ENCODE assay signal across 8 mouse cellular contexts in the genomic region with DNA sequence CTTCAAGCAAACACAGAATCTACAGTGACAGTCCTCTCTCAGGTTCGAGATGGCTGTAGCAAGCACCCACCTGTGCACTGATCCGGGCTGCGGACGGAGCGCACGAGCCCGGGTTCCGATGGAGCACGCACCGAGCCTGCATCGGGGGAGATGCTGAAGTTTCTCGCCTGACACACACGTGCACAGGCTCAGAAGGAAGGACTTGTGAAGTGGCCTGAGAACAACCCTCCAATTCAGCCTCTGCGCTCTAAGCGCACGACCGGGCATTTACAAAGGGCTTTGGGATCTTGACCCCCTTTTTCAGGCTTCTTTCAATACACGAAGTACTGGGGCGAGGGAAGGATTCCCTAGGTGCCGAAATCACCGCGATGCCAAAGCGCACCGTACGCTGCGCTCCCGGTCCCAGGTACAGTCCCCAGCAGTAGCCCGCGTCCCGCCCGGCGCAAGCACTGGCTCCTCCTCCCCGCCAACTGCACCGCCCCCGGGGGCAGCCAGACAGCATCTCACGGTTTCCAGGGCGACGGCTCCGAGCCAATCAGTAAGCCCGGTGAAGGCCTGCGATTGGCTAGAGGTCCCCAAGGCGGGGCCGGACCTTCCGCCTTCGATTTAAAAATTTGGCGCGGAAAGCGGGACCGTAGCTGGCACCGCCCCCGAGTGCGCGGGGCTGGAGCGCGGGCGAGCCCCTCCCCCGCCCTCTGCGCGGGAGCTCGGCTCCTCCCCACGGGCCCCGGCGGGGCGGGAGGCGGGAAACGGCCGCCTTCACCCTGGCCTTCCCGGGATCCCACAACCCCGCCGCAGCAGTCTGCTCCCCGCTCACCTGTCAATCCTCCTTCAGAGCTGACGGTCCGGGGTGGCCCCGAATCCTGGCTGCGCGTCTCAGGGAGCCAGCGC. TPM values are rescaled to one million over a fixed set of nuclear protein-coding genes. Genes with fewer than 3 reads are reported as not detected.
DNase-seq lines count a peak whose midpoint lies in the region; ATAC-seq and TF ChIP-seq lines count a peak whose summit lies in the region.

No protein-coding gene starts in this region.

- TF ChIP-seq CTCF in CH12.LX (conservative IDR thresholded peaks at IDR 0.05 in 1 of 2, IDR thresholded peaks at IDR 0.05 in 1 of 2; ENCODE audit: low read depth in 2 of 2, low read length in 2 of 2): no peak

- no peak for TF ChIP-seq RAD21 in CH12.LX (IDR thresholded peaks at IDR 0.05; ENCODE audit: low read depth, low read length)

- H3K4me1 ChIP-seq in CH12.LX (ENCODE audit: control insufficient read depth in 1 of 2, insufficient read depth in 2 of 2): peaks cover 4 to 13% of the 10 kb centered on the region in 2 experiments; a peak in 3 of 4 replicates
- peaks cover 2% of the 10 kb centered on the region for H3K4me1 ChIP-seq in forebrain, embryonic 11.5 days (replicated peaks; ENCODE audit: control insufficient read depth, insufficient read depth, low read length)
- peaks cover 21% of the 10 kb centered on the region for H3K4me1 ChIP-seq in heart, embryonic 16.5 days (ENCODE audit: control insufficient read depth, insufficient read depth, low read length)
- peaks cover 50% of the 10 kb centered on the region for H3K4me1 ChIP-seq in liver, embryonic 15.5 days (replicated peaks)
- H3K4me1 ChIP-seq in neural tube, embryonic 12.5 days: peaks cover 23% of the 10 kb centered on the region

- peak overlapping the region; percentile 29; the same call in 1 of the 2 replicates for H3K27ac ChIP-seq in CH12.LX (ENCODE audit: insufficient read depth, low read depth)
- peak overlapping the region; percentile 90 for H3K27ac ChIP-seq in forebrain, embryonic 11.5 days (ENCODE audit: low read depth, low read length)
- H3K27ac ChIP-seq in heart, embryonic 16.5 days (ENCODE audit: low read length): peak overlapping the region; percentile 79
- H3K27ac ChIP-seq in liver, embryonic 15.5 days (replicated peaks): peak overlapping the region; percentile 95
- H3K27ac ChIP-seq in neural tube, embryonic 12.5 days: no peak overlapping the region

- in situ Hi-C loops in CH12.LX (cut with MboI; ENCODE audit: low pct_ligation_motif_present, low pct_unique_long_range_greater_than_20kb, low sequenced_read_pairs): no loop called here

- TF ChIP-seq POLR2A in CH12.LX (IDR thresholded peaks at IDR 0.05; ENCODE audit: low read depth, low read length): peak; percentile 74

- dilution Hi-C loops in CH12.LX (cut with MboI; ENCODE audit: extremely low pct_ligation_motif_present, extremely low pct_unique_long_range_greater_than_20kb, low sequenced_read_pairs): no loop called here

- H3K27me3 ChIP-seq in CH12.LX (replicated peaks): peaks cover 40% of the 10 kb centered on the region
- peaks cover 16% of the 10 kb centered on the region for H3K27me3 ChIP-seq in forebrain, embryonic 11.5 days (ENCODE audit: control insufficient read depth, insufficient read depth, low read length)
- no peaks in the 10 kb centered on the region for H3K27me3 ChIP-seq in heart, embryonic 16.5 days (ENCODE audit: control insufficient read depth, insufficient read depth, low read length)
- peaks cover 28% of the 10 kb centered on the region for H3K27me3 ChIP-seq in liver, embryonic 15.5 days
- peaks cover 21% of the 10 kb centered on the region for H3K27me3 ChIP-seq in neural tube, embryonic 12.5 days (replicated peaks)

- no peaks in the 10 kb centered on the region for H3K9me3 ChIP-seq in CH12.LX (replicated peaks; ENCODE audit: low read length)
- no peaks in the 10 kb centered on the region for H3K9me3 ChIP-seq in forebrain, embryonic 11.5 days (ENCODE audit: control insufficient read depth, low read length)
- no peaks in the 10 kb centered on the region for H3K9me3 ChIP-seq in heart, embryonic 16.5 days (replicated peaks; ENCODE audit: control insufficient read depth, low read length)
- H3K9me3 ChIP-seq in liver, embryonic 15.5 days (replicated peaks): no peaks in the 10 kb centered on the region
- H3K9me3 ChIP-seq in neural tube, embryonic 12.5 days: no peaks in the 10 kb centered on the region

- DNase-seq in CH12.LX (ENCODE audit: extremely low read depth): peak; percentile 98
- peak; percentile 98 for DNase-seq in c-Kit-positive CD71-positive TER-119-negative erythroid progenitor cells, embryonic 14.5 days (ENCODE audit: low read depth)
- DNase-seq in forebrain, embryonic 11.5 days (ENCODE audit: low spot score): peak; percentile 99
- DNase-seq in kidney, postnatal 36 days: peak; percentile 98 to 99
- DNase-seq in telencephalon, adult 2 months (ENCODE audit: low read depth, low spot score): peak; percentile 88

- H3K36me3 ChIP-seq in CH12.LX (replicated peaks in 1 of 2; ENCODE audit: control insufficient read depth in 1 of 2, insufficient read depth in 1 of 2, low read length in 1 of 2): peaks cover 11 to 23% of the 10 kb centered on the region in 2 experiments
- H3K36me3 ChIP-seq in forebrain, embryonic 11.5 days (ENCODE audit: control insufficient read depth, insufficient read depth, low read length): peaks cover 2% of the 10 kb centered on the region; the same call in 1 of the 2 replicates
- peaks cover 12% of the 10 kb centered on the region for H3K36me3 ChIP-seq in heart, embryonic 16.5 days (ENCODE audit: control insufficient read depth, insufficient read depth)
- peaks cover 37% of the 10 kb centered on the region for H3K36me3 ChIP-seq in liver, embryonic 15.5 days (replicated peaks)
- peaks cover 12% of the 10 kb centered on the region for H3K36me3 ChIP-seq in neural tube, embryonic 12.5 days

- peak; percentile 97 for ATAC-seq in forebrain, embryonic 11.5 days (replicated peaks; ENCODE audit: low FRiP score)
- peak; percentile 96 for ATAC-seq in heart, embryonic 16.5 days (replicated peaks; ENCODE audit: extremely low read depth, insufficient read depth, low FRiP score)
- ATAC-seq in liver, embryonic 15.5 days (ENCODE audit: insufficient read depth): peak; percentile 91
- peak; percentile 99 for ATAC-seq in neural tube, embryonic 12.5 days (ENCODE audit: low FRiP score, low read depth)

- H3K79me2 ChIP-seq in CH12.LX (replicated peaks; ENCODE audit: control insufficient read depth, extremely low read depth, insufficient read depth, poor library complexity, severe bottlenecking): no peaks in the 10 kb centered on the region; the same call in 1 of the 2 replicates

- peak overlapping the region; percentile 95 for H3K9ac ChIP-seq in CH12.LX (ENCODE audit: insufficient read depth, low read depth)
- H3K9ac ChIP-seq in forebrain, embryonic 11.5 days (ENCODE audit: low read length): peak overlapping the region; percentile 98
- peak overlapping the region; percentile 87 for H3K9ac ChIP-seq in heart, embryonic 16.5 days (ENCODE audit: low read length)
- peak overlapping the region; percentile 98 for H3K9ac ChIP-seq in liver, embryonic 15.5 days
- H3K9ac ChIP-seq in neural tube, embryonic 12.5 days: peak overlapping the region; percentile 79

- peak overlapping the region; percentile 86 for H3K4me2 ChIP-seq in CH12.LX (ENCODE audit: insufficient read depth, low read depth, poor library complexity, severe bottlenecking)
- peak overlapping the region; percentile 94 for H3K4me2 ChIP-seq in forebrain, embryonic 11.5 days (ENCODE audit: low read depth, low read length, severe bottlenecking)
- peak overlapping the region; percentile 87 for H3K4me2 ChIP-seq in heart, embryonic 16.5 days (ENCODE audit: low read depth, low read length)
- peak overlapping the region; percentile 92 for H3K4me2 ChIP-seq in liver, embryonic 15.5 days
- H3K4me2 ChIP-seq in neural tube, embryonic 12.5 days (replicated peaks): peak overlapping the region; percentile 100

- under 1% methylated on average over 68 of the region's 77 CpGs for WGBS in forebrain, embryonic 11.5 days
- WGBS in heart, embryonic 16.5 days: under 1% methylated on average over 75 of the region's 77 CpGs
- WGBS in liver, embryonic 15.5 days (ENCODE audit: insufficient replicate concordance): under 1% methylated on average over 77 of the region's 77 CpGs
- WGBS in neural tube, embryonic 12.5 days: under 1% methylated on average over 67 of the region's 77 CpGs

- TF ChIP-seq EP300 in CH12.LX (IDR thresholded peaks at IDR 0.05; ENCODE audit: low read length): no peak

- peak overlapping the region; percentile 66 to 87 (median 70) for H3K4me3 ChIP-seq in CH12.LX (replicated peaks in 1 of 3; ENCODE audit: low read depth in 2 of 3, low read length in 2 of 3, poor library complexity in 1 of 3)
- peak overlapping the region; percentile 78 for H3K4me3 ChIP-seq in forebrain, embryonic 11.5 days (ENCODE audit: low read depth, low read length)
- H3K4me3 ChIP-seq in heart, embryonic 16.5 days (ENCODE audit: low read length): peak overlapping the region; percentile 80
- H3K4me3 ChIP-seq in liver, embryonic 15.5 days (replicated peaks): peak overlapping the region; percentile 74
- H3K4me3 ChIP-seq in neural tube, embryonic 12.5 days: peak overlapping the region; percentile 70

RNA-seq across cellular contexts. Expression of gene E2f8, which starts 0.6 kb away (rescaled TPM):
- total RNA-seq in CH12.LX (2012; rRNA removed) (3.8 and 5.3 TPM in 2 replicates), CH12.LX (2014; rRNA removed) (2.4 and 2.6 TPM in 2 replicates)
- polyA plus RNA-seq in CH12.LX (2012; ENCODE audit: insufficient read length, low read depth): 14.1 and 17.1 TPM in 2 replicates
- polyA plus RNA-seq in forebrain, embryonic 11.5 days (2014; fragmentation: Nextera tagmentation; extraction: Ambion mirVana): 26.0 and 29.1 TPM in 2 replicates
- polyA plus RNA-seq in heart, embryonic 16.5 days (2015; fragmentation: Nextera tagmentation; extraction: Ambion mirVana): 15.9 and 17.7 TPM in 2 replicates
- 32.5 and 33.5 TPM in 2 replicates for polyA plus RNA-seq in liver, embryonic 15.5 days (2015; fragmentation: Nextera tagmentation; extraction: Ambion mirVana)
- polyA plus RNA-seq in neural tube, embryonic 12.5 days (2016; fragmentation: Nextera tagmentation; extraction: Ambion mirVana): 9.2 and 12.6 TPM in 2 replicates

RNA-seq across cellular contexts. Expression of gene Nav2, which starts 27.7 kb away (rescaled TPM):
- total RNA-seq in CH12.LX (2012; rRNA removed) (under 0.01 TPM in 1 of 2 replicates, not detected in the other), CH12.LX (2014; rRNA removed) (not detected in 2 replicates)
- polyA plus RNA-seq in CH12.LX (2012; ENCODE audit: insufficient read length, low read depth): 0.16 TPM in 1 of 2 replicates, not detected in the other
- polyA plus RNA-seq in forebrain, embryonic 11.5 days (2014; fragmentation: Nextera tagmentation; extraction: Ambion mirVana): 6.9 and 7.2 TPM in 2 replicates
- 33.9 and 34.2 TPM in 2 replicates for polyA plus RNA-seq in heart, embryonic 16.5 days (2015; fragmentation: Nextera tagmentation; extraction: Ambion mirVana)
- polyA plus RNA-seq in liver, embryonic 15.5 days (2015; fragmentation: Nextera tagmentation; extraction: Ambion mirVana): 2.2 and 3.2 TPM in 2 replicates
- polyA plus RNA-seq in neural tube, embryonic 12.5 days (2016; fragmentation: Nextera tagmentation; extraction: Ambion mirVana): 25.2 and 28.5 TPM in 2 replicates

RNA-seq across cellular contexts. Expression of gene Csrp3, which starts 33.0 kb away (rescaled TPM):
- 1.4 and 1.7 TPM in 2 replicates for total RNA-seq in CH12.LX (2012; rRNA removed)
- 2.3 and 2.5 TPM in 2 replicates for total RNA-seq in CH12.LX (2014; rRNA removed)
- polyA plus RNA-seq in CH12.LX (2012; ENCODE audit: insufficient read length, low read depth): 0.29 TPM in 1 of 2 replicates, not detected in the other
- polyA plus RNA-seq in forebrain, embryonic 11.5 days (2014; fragmentation: Nextera tagmentation; extraction: Ambion mirVana): not detected in 2 replicates
- polyA plus RNA-seq in heart, embryonic 16.5 days (2015; fragmentation: Nextera tagmentation; extraction: Ambion mirVana): 1,973 and 1,982 TPM in 2 replicates
- 4.5 and 6.9 TPM in 2 replicates for polyA plus RNA-seq in liver, embryonic 15.5 days (2015; fragmentation: Nextera tagmentation; extraction: Ambion mirVana)
- polyA plus RNA-seq in neural tube, embryonic 12.5 days (2016; fragmentation: Nextera tagmentation; extraction: Ambion mirVana): 0.67 and 3.0 TPM in 2 replicates

Comparison
In these comparisons a context has a peak if more than half of its experiments do, and no peak if none do; other contexts are left out.
1. RNA of gene Csrp3, which starts 33.0 kb away (polyA plus RNA-seq): 1,973 to 1,982 TPM in heart, embryonic 16.5 days; 4.5 to 6.9 TPM in liver, embryonic 15.5 days, 0.67 to 3.0 TPM in neural tube, embryonic 12.5 days, 0.29 TPM in CH12.LX and not detected in forebrain, embryonic 11.5 days; every median in the first group is over 100 times any median in the second.
2. Peak in every context shown above with its lines, with median percentiles within 50 percentile points of each other: DNase-seq, H3K4me2 ChIP-seq, H3K4me3 ChIP-seq, H3K9ac ChIP-seq and ATAC-seq.